In the genomic region with DNA sequence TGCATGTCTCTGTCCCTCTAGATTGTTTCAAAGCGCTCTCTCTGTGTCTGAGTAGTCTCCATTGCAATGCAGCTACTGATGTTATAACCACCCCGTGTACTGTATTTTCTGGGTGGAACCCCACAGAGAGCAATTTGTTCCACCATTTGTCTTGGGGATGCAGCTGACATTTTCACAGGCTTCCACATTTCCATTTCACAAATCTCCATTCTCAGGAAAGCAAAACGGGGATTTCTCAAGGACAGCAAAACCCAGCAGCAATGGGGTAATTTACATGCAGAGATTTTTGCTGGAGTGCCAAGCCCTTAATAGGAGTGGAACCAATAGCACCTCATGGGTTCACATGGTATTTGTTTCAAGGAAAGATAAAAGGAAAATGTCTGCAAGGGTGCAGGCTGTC, we compare ENCODE assay signal across 18 mouse cellular contexts.
A peak's percentile ranks its signal among the peaks of the same experiment; 100 is the strongest.
DNase-seq lines count a peak whose midpoint lies in the region; ATAC-seq and TF ChIP-seq lines count a peak whose summit lies in the region.
"Had no signal": no experiment of that assay in that cellular context is flagged by ENCODE, and none has a peak within 500 bp of the region (broad histone marks: within the 10 kb centered on the region; RNA-seq: fewer than 3 reads in every experiment).

No protein-coding gene starts in this region.

- no peak overlapping the region for H3K9ac ChIP-seq in midbrain, embryonic 12.5 days (replicated peaks)
- no peak overlapping the region for H3K9ac ChIP-seq in midbrain, embryonic 11.5 days (ENCODE audit: low read length)
- no peak overlapping the region for H3K9ac ChIP-seq in hindbrain, embryonic 15.5 days
- no peak overlapping the region for H3K9ac ChIP-seq in midbrain, postnatal 0 days (replicated peaks; ENCODE audit: low read length, poor library complexity, severe bottlenecking)
- H3K9ac ChIP-seq: heart, embryonic 13.5 days; neural tube, embryonic 12.5 days had no signal

- peak; percentile 17 for DNase-seq in cerebellum, adult 9-10 months
- no peak for DNase-seq in midbrain, embryonic 11.5 days (ENCODE audit: low spot score, missing footprints)
- peak; percentile 62 for DNase-seq in midbrain, postnatal 0 days (ENCODE audit: low spot score)
- DNase-seq in lung, adult 18-20 months, result no peak
- DNase-seq: adrenal gland, postnatal 10 days; gastrocnemius, postnatal 10 days; kidney, adult 8-10 months; kidney, postnatal 36 days; lung, adult 2 months; lung, postnatal 36 days had no signal

- H3K27me3 ChIP-seq in midbrain, embryonic 12.5 days, result no peaks in the 10 kb centered on the region
- no peaks in the 10 kb centered on the region for H3K27me3 ChIP-seq in midbrain, embryonic 11.5 days (ENCODE audit: control insufficient read depth, insufficient read depth, low read length)
- no peaks in the 10 kb centered on the region for H3K27me3 ChIP-seq in hindbrain, embryonic 15.5 days
- no peaks in the 10 kb centered on the region for H3K27me3 ChIP-seq in midbrain, postnatal 0 days (ENCODE audit: insufficient read depth, low read length)
- H3K27me3 ChIP-seq: neural tube, embryonic 12.5 days; Patski had no signal

- H3K36me3 ChIP-seq in midbrain, embryonic 12.5 days, result no peaks in the 10 kb centered on the region
- no peaks in the 10 kb centered on the region for H3K36me3 ChIP-seq in midbrain, embryonic 11.5 days (ENCODE audit: control insufficient read depth, insufficient read depth, low read length)
- H3K36me3 ChIP-seq in hindbrain, embryonic 15.5 days, result no peaks in the 10 kb centered on the region
- H3K36me3 ChIP-seq in midbrain, postnatal 0 days (ENCODE audit: insufficient read depth, low read length), result no peaks in the 10 kb centered on the region
- H3K36me3 ChIP-seq: heart, embryonic 13.5 days; limb, embryonic 10.5 days; neural tube, embryonic 12.5 days had no signal

- TF ChIP-seq CTCF in midbrain, postnatal 0 days (IDR thresholded peaks at IDR 0.05), result no peak

- peak overlapping the region; percentile 77 for H3K27ac ChIP-seq in midbrain, embryonic 12.5 days (replicated peaks)
- no peak overlapping the region for H3K27ac ChIP-seq in midbrain, embryonic 11.5 days (ENCODE audit: low read depth, low read length)
- H3K27ac ChIP-seq in hindbrain, embryonic 15.5 days (replicated peaks), result peak overlapping the region; percentile 14; the same call in 1 of the 2 replicates
- no peak overlapping the region for H3K27ac ChIP-seq in midbrain, postnatal 0 days (ENCODE audit: low read depth, low read length)
- H3K27ac ChIP-seq: heart, embryonic 13.5 days; limb, embryonic 10.5 days; neural tube, embryonic 12.5 days had no signal

- H3K9me3 ChIP-seq in midbrain, embryonic 12.5 days, result no peaks in the 10 kb centered on the region
- no peaks in the 10 kb centered on the region for H3K9me3 ChIP-seq in midbrain, embryonic 11.5 days (ENCODE audit: control insufficient read depth, low read length)
- no peaks in the 10 kb centered on the region for H3K9me3 ChIP-seq in hindbrain, embryonic 15.5 days
- no peaks in the 10 kb centered on the region for H3K9me3 ChIP-seq in midbrain, postnatal 0 days (ENCODE audit: low read length)
- H3K9me3 ChIP-seq: heart, embryonic 13.5 days; limb, embryonic 10.5 days; neural tube, embryonic 12.5 days had no signal

- no peak overlapping the region for H3K4me2 ChIP-seq in midbrain, embryonic 12.5 days (replicated peaks)
- H3K4me2 ChIP-seq in midbrain, embryonic 11.5 days, result no peak overlapping the region
- no peak overlapping the region for H3K4me2 ChIP-seq in hindbrain, embryonic 15.5 days
- no peak overlapping the region for H3K4me2 ChIP-seq in midbrain, postnatal 0 days (ENCODE audit: low read depth, low read length, poor library complexity, severe bottlenecking)
- H3K4me2 ChIP-seq: heart, embryonic 13.5 days; neural tube, embryonic 12.5 days had no signal

- H3K4me3 ChIP-seq in midbrain, embryonic 12.5 days, result no peak overlapping the region
- no peak overlapping the region for H3K4me3 ChIP-seq in midbrain, embryonic 11.5 days (ENCODE audit: low read depth, low read length)
- no peak overlapping the region for H3K4me3 ChIP-seq in hindbrain, embryonic 15.5 days
- no peak overlapping the region for H3K4me3 ChIP-seq in midbrain, postnatal 0 days (ENCODE audit: low read depth, low read length)
- H3K4me3 ChIP-seq: heart, embryonic 13.5 days; limb, embryonic 10.5 days; neural tube, embryonic 12.5 days had no signal

- no peak for ATAC-seq in cerebellum, adult (ENCODE audit: insufficient number of reproducible peaks, low FRiP score, low TSS enrichment)
- ATAC-seq in midbrain, embryonic 12.5 days (ENCODE audit: low FRiP score, low read depth), result peak; percentile 80; the same call in 1 of the 2 replicates
- no peak for ATAC-seq in midbrain, embryonic 11.5 days (ENCODE audit: low FRiP score)
- ATAC-seq in hindbrain, embryonic 15.5 days (ENCODE audit: low FRiP score, low read depth), result 0 out of 2 replicates have a peak, but pooled peaks have one; percentile 48
- ATAC-seq in midbrain, postnatal 0 days (ENCODE audit: low FRiP score), result no peak
- ATAC-seq: CD4-positive, CD25-positive, alpha-beta regulatory T cell, adult 4 months; Patski had no signal

- 38% methylated on average over 3 of the region's 3 CpGs for WGBS in midbrain, embryonic 12.5 days
- 52% methylated on average over 3 of the region's 3 CpGs for WGBS in midbrain, embryonic 11.5 days
- WGBS in hindbrain, embryonic 15.5 days, result 32% methylated on average over 3 of the region's 3 CpGs
- 22% methylated on average over 3 of the region's 3 CpGs for WGBS in midbrain, postnatal 0 days

- H3K4me1 ChIP-seq in midbrain, embryonic 12.5 days, result peaks cover 20% of the 10 kb centered on the region; the same call in 1 of the 2 replicates
- H3K4me1 ChIP-seq in midbrain, embryonic 11.5 days (ENCODE audit: control insufficient read depth, insufficient read depth, low read length), result no peaks in the 10 kb centered on the region
- H3K4me1 ChIP-seq in hindbrain, embryonic 15.5 days (replicated peaks), result peaks cover 12% of the 10 kb centered on the region
- H3K4me1 ChIP-seq in midbrain, postnatal 0 days (ENCODE audit: insufficient read depth, low read length), result no peaks in the 10 kb centered on the region
- H3K4me1 ChIP-seq: heart, embryonic 13.5 days had no signal

Comparison
In these comparisons a context has a peak if more than half of its experiments do, and no peak if none do; other contexts are left out.
1. DNase-seq: peak in cerebellum, adult 9-10 months (single experiment) and midbrain, postnatal 0 days (single experiment); none in midbrain, embryonic 11.5 days (single experiment) and lung, adult 18-20 months (0 of 2).
2. ATAC-seq: peak in midbrain, embryonic 12.5 days (single experiment) and hindbrain, embryonic 15.5 days (single experiment); none in cerebellum, adult (single experiment), midbrain, embryonic 11.5 days (single experiment) and midbrain, postnatal 0 days (single experiment).
3. H3K27ac ChIP-seq: peak in midbrain, embryonic 12.5 days (single experiment) and hindbrain, embryonic 15.5 days (single experiment); none in midbrain, embryonic 11.5 days (single experiment) and midbrain, postnatal 0 days (single experiment).